Mouse (Mus musculus) MEL (cell line): ENCODE data around the gene Nqo1. TPM values are rescaled to one million over a fixed set of nuclear protein-coding genes. Genes with fewer than 3 reads are reported as not detected.

Experiments used
- DNase-seq: peaks from one replicate; pipeline ENCODE4 v3.0.0; 2011; ENCODE audit warnings: low read depth, low spot score
- H3K27ac ChIP-seq: 2 replicates; pipeline ENCODE4 v1.5.1; 2012; ENCODE audit warnings: low read depth, mild to moderate bottlenecking, control low read depth, low read length, moderate library complexity; ENCODE audit not compliant: control insufficient read depth
- H3K27me3 ChIP-seq, 2 experiments: fragments of 150-350 bp in 1 of 2; sonication (generic) in 1 of 2; 2 replicates each; pipeline ENCODE4 v1.6.1; 2012; ENCODE audit warnings: low read length in 2 of 2, mild to moderate bottlenecking in 2 of 2, improper control_type of control experiment in 1 of 2, moderate library complexity in 1 of 2; ENCODE audit not compliant: insufficient read depth in 2 of 2, control insufficient read depth in 1 of 2
- H3K36me3 ChIP-seq, 2 experiments: 2 replicates each; pipeline ENCODE4 v1.6.1; 2012 to 2014; ENCODE audit warnings: low read length in 2 of 2, improper control_type of control experiment in 1 of 2, inconsistent platforms in 1 of 2, mild to moderate bottlenecking in 1 of 2; ENCODE audit not compliant: insufficient read depth in 2 of 2, control insufficient read depth in 1 of 2
- H3K4me1 ChIP-seq, 2 experiments: fragments of 150-350 bp in 1 of 2; sonication (generic) in 1 of 2; 2 replicates each; pipeline ENCODE4 v1.6.1; 2012; ENCODE audit warnings: low read length in 2 of 2, improper control_type of control experiment in 1 of 2, mild to moderate bottlenecking in 1 of 2; ENCODE audit not compliant: insufficient read depth in 2 of 2, control insufficient read depth in 1 of 2
- H3K4me3 ChIP-seq, 2 experiments: fragments of 150-350 bp in 1 of 2; sonication (generic) in 1 of 2; 2 replicates each; pipeline ENCODE4 v1.5.1; 2012; ENCODE audit warnings: low read depth in 2 of 2, low read length in 2 of 2, mild to moderate bottlenecking in 2 of 2, moderate library complexity in 2 of 2, control low read depth in 1 of 2, improper control_type of control experiment in 1 of 2; ENCODE audit not compliant: control insufficient read depth in 1 of 2, insufficient read depth in 1 of 2
- H3K79me2 ChIP-seq: 2 replicates; pipeline ENCODE4 v1.6.1; 2012; ENCODE audit warnings: mild to moderate bottlenecking, low read length, moderate library complexity; ENCODE audit not compliant: control insufficient read depth, poor library complexity, insufficient read depth
- H3K9ac ChIP-seq: 2 replicates; pipeline ENCODE4 v1.6.1; 2012; ENCODE audit warnings: low read depth, mild to moderate bottlenecking, control low read depth, low read length, moderate library complexity; ENCODE audit not compliant: control insufficient read depth, poor library complexity, severe bottlenecking
- H3K9me3 ChIP-seq: fragments of 150-350 bp; sonication (generic); replicated peaks from 2 replicates; pipeline ENCODE4 v1.6.1; 2012; ENCODE audit warnings: mild to moderate bottlenecking, low read length, improper control_type of control experiment, moderate library complexity; ENCODE audit not compliant: insufficient read depth
- BHLHE40 ChIP-seq: IDR thresholded peaks from 2 replicates; pipeline ENCODE4 v1.6.1; 2012; ENCODE audit warnings: low read depth, mild to moderate bottlenecking, inconsistent platforms, low read length, improper control_type of control experiment, borderline replicate concordance
- CHD2 ChIP-seq: IDR thresholded peaks from 2 replicates; pipeline ENCODE4 v1.6.1; 2011; ENCODE audit warnings: low read length, improper control_type of control experiment
- CTCF ChIP-seq, 3 experiments: IDR thresholded peaks in 2 of 3; conservative IDR thresholded peaks in 1 of 3; 2 replicates each; pipeline ENCODE4 v1.5.1; 2011 to 2012; ENCODE audit warnings: low read length in 3 of 3, low read depth in 2 of 3, mild to moderate bottlenecking in 2 of 3, improper control_type of control experiment in 1 of 3, inconsistent platforms in 1 of 3, mixed read lengths in 1 of 3, moderate library complexity in 1 of 3; ENCODE audit not compliant: control insufficient read depth in 1 of 3, insufficient read depth in 1 of 3, poor library complexity in 1 of 3, severe bottlenecking in 1 of 3
- ELF1 ChIP-seq: IDR thresholded peaks from 2 replicates; pipeline ENCODE4 v1.6.1; 2014; ENCODE audit warnings: low read depth, mild to moderate bottlenecking, inconsistent platforms, low read length, improper control_type of control experiment, moderate library complexity
- EP300 ChIP-seq, 2 experiments: IDR thresholded peaks; 2 replicates each; pipeline ENCODE4 v1.6.1; 2011; ENCODE audit warnings: improper control_type of control experiment in 2 of 2, low read length in 2 of 2, low read depth in 1 of 2, mild to moderate bottlenecking in 1 of 2
- ETS1 ChIP-seq: IDR thresholded peaks from 2 replicates; pipeline ENCODE4 v1.6.1; 2012; ENCODE audit warnings: low read depth, mild to moderate bottlenecking, inconsistent platforms, low read length, improper control_type of control experiment, moderate library complexity
- GATA1 ChIP-seq: IDR thresholded peaks from 2 replicates; pipeline ENCODE4 v1.6.1; 2011; ENCODE audit warnings: low read depth, low read length, improper control_type of control experiment
- HCFC1 ChIP-seq: IDR thresholded peaks from 2 replicates; pipeline ENCODE4 v1.6.1; 2012; ENCODE audit warnings: low read depth, mild to moderate bottlenecking, inconsistent platforms, low read length, improper control_type of control experiment, moderate library complexity
- JUND ChIP-seq: IDR thresholded peaks from 2 replicates; pipeline ENCODE4 v1.6.1; 2011; ENCODE audit warnings: low read depth, mild to moderate bottlenecking, improper control_type of control experiment, low read length
- KAT2A ChIP-seq: conservative IDR thresholded peaks from 2 replicates; pipeline ENCODE4 v1.6.1; 2012; ENCODE audit warnings: low read depth, low read length, improper control_type of control experiment, inconsistent platforms
- MAFK ChIP-seq: IDR thresholded peaks from 2 replicates; pipeline ENCODE4 v1.6.1; 2011; ENCODE audit warnings: low read depth, mild to moderate bottlenecking, low read length, improper control_type of control experiment, borderline replicate concordance
- MAX ChIP-seq: IDR thresholded peaks from 2 replicates; pipeline ENCODE4 v1.6.1; 2011; ENCODE audit warnings: low read length, improper control_type of control experiment
- MAZ ChIP-seq: IDR thresholded peaks from 2 replicates; pipeline ENCODE4 v1.6.1; 2012; ENCODE audit warnings: low read depth, mild to moderate bottlenecking, inconsistent platforms, low read length, improper control_type of control experiment
- MXI1 ChIP-seq: IDR thresholded peaks from 2 replicates; pipeline ENCODE4 v1.6.1; 2011; ENCODE audit warnings: mild to moderate bottlenecking, low read depth, low read length, improper control_type of control experiment
- MYC ChIP-seq: IDR thresholded peaks from 2 replicates; pipeline ENCODE4 v1.6.1; 2011; ENCODE audit warnings: low read depth, mild to moderate bottlenecking, low read length, improper control_type of control experiment, moderate library complexity
- NELFE ChIP-seq: IDR thresholded peaks from 2 replicates; pipeline ENCODE4 v1.6.1; 2011; ENCODE audit warnings: low read depth, low read length, improper control_type of control experiment
- POLR2A ChIP-seq, 2 experiments: IDR thresholded peaks; 2 replicates each; pipeline ENCODE4 v1.6.1; 2011 to 2012; ENCODE audit warnings: low read length in 2 of 2, mild to moderate bottlenecking in 2 of 2, control low read depth in 1 of 2, improper control_type of control experiment in 1 of 2, low read depth in 1 of 2, moderate library complexity in 1 of 2; ENCODE audit not compliant: control insufficient read depth in 1 of 2, insufficient read depth in 1 of 2, poor library complexity in 1 of 2
- POLR2AphosphoS2 ChIP-seq: IDR thresholded peaks from 2 replicates; pipeline ENCODE4 v1.6.1; 2011; ENCODE audit warnings: low read length, improper control_type of control experiment
- SIN3A ChIP-seq: IDR thresholded peaks from 2 replicates; pipeline ENCODE4 v1.6.1; 2012; ENCODE audit warnings: low read length, improper control_type of control experiment, inconsistent platforms
- SMC3 ChIP-seq: IDR thresholded peaks from 2 replicates; pipeline ENCODE4 v1.6.1; 2011; ENCODE audit warnings: low read depth, low read length, improper control_type of control experiment
- TAL1 ChIP-seq: IDR thresholded peaks from 2 replicates; pipeline ENCODE4 v1.6.1; 2012; ENCODE audit warnings: mild to moderate bottlenecking, inconsistent platforms, low read length, moderate library complexity, mixed read lengths
- TCF12 ChIP-seq: IDR thresholded peaks from 2 replicates; pipeline ENCODE4 v1.6.1; 2014; ENCODE audit warnings: low read depth, mild to moderate bottlenecking, inconsistent platforms, low read length, improper control_type of control experiment, moderate library complexity
- USF1 ChIP-seq: IDR thresholded peaks from 2 replicates; pipeline ENCODE4 v1.6.1; 2014; ENCODE audit warnings: low read depth, mild to moderate bottlenecking, inconsistent platforms, low read length, improper control_type of control experiment, moderate library complexity
- USF2 ChIP-seq, 2 experiments: IDR thresholded peaks; 2 replicates each; pipeline ENCODE4 v1.6.1; 2011 to 2012; ENCODE audit warnings: improper control_type of control experiment in 2 of 2, low read length in 2 of 2, borderline replicate concordance in 1 of 2, inconsistent platforms in 1 of 2, low read depth in 1 of 2, mild to moderate bottlenecking in 1 of 2; ENCODE audit not compliant: insufficient read depth in 1 of 2
- ZC3H11A ChIP-seq: IDR thresholded peaks from 2 replicates; pipeline ENCODE4 v1.6.1; 2012; ENCODE audit warnings: low read depth, mild to moderate bottlenecking, inconsistent platforms, low read length, improper control_type of control experiment
- ZNF384 ChIP-seq: IDR thresholded peaks from 2 replicates; pipeline ENCODE4 v1.6.1; 2012; ENCODE audit warnings: low read depth, mild to moderate bottlenecking, inconsistent platforms, low read length, improper control_type of control experiment
- polyA plus RNA-seq, 2 experiments: library from polyadenylated mRNA; stranded (reverse) in 1 of 2; unstranded in 1 of 2; fragments of >175 nt in 1 of 2; fragments of >200 nt in 1 of 2; gene quantifications; 2 replicates each; pipeline versions ENCODE4 v1.2.1 to v1.2.4; 2012; ENCODE audit warnings: low replicate concordance in 2 of 2, low read depth in 1 of 2; ENCODE audit not compliant: insufficient read length in 2 of 2, insufficient read depth in 1 of 2, missing spikeins in 1 of 2
- total RNA-seq: library from RNA; depleted of rRNA; stranded (reverse); fragments of 300-350 nt; gene quantifications from 2 replicates; pipeline ENCODE4 v1.2.3, GENCODE M21; 2012

The Nqo1 gene
- total and polyA plus RNA-seq, 3 experiments = 8.0 to 8.8 TPM; not detected in 1

DNA sequence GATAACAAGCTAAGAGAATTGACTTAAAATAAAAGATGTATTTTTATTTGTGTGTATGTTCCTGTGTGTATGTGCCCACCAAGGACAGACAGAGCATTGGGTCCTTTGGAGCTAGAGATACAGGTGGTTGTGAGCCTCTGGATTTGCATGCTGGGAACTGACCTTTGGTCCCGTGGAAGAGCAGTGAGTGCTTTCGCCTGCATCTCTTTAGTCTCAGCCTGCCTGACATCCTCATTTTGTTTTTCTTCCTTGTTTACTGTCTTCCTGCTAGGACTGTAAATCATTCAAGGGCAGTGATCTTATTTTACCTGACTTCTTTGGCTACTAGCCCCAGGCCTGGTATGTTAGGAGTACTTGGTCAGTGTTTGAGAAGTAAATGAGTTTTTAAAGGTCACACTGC lies 34.7 kb upstream of the Nqo1 start:
- no peak for DNase-seq
- Histone ChIP-seq H3K27ac (0 out of 2 replicates have a peak overlapping the region, but pooled peaks have one; percentile 6), H3K79me2 (peaks cover 6% of the 10 kb centered on the region; the same call in 1 of the 2 replicates), H3K9me3 (no peaks in the 10 kb centered on the region), H3K9ac (no peak overlapping the region), H3K4me3 (no peak overlapping the region), H3K4me1 (peaks cover 3 to 14% of the 10 kb centered on the region in 2 experiments), H3K36me3 (peaks cover 0 to 11% of the 10 kb centered on the region in 2 experiments; a peak in 2 of 4 replicates), H3K27me3 (no peaks in the 10 kb centered on the region)
- TF ChIP-seq JUND (no peak), TAL1 (no peak), EP300 (IDR thresholded peaks at IDR 0.05; ENCODE audit: low read depth in 1 of 2, low read length in 2 of 2) (no peak), ZC3H11A (no peak), MAX (no peak), CHD2 (no peak), MXI1 (no peak)

DNA sequence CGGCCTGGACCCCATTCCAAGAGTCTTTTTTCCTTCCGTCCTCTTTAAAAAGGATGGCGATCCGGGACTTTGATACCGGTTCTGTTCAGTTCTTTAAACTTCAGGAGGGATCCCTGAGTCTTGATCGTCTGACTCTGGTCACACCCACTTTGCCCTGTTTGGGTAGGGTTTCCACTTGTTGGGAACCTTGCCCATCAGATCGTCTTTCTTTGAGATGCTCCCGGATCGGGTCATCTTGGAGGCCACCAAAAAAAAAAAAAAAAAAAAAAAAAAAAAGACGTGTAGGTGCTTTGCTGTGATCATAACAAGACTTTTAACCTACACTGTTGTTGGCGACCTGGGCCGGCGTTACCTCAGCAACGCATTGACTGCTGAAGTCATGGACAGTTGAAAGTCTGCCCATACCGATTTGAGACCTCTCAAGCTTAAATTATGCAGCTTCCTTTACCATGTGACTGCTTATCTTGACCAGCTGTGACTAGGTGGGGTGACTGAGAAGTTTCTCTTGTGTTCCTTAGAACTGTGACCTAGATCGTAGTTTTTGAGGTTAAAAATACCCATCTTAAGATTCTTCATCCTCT lies 33.9 kb upstream of the Nqo1 start:
- H3K4me3 ChIP-seq = peak overlapping the region; percentile 79 to 91
- H3K27me3 ChIP-seq = no peaks in the 10 kb centered on the region
- H3K79me2 ChIP-seq = peaks cover 6% of the 10 kb centered on the region; the same call in 1 of the 2 replicates
- peaks cover 0 to 11% of the 10 kb centered on the region in 2 experiments; a peak in 2 of 4 replicates for H3K36me3 ChIP-seq
- peak; percentile 88 for DNase-seq
- H3K9ac ChIP-seq = peak overlapping the region; percentile 82
- H3K9me3 ChIP-seq = no peaks in the 10 kb centered on the region
- TF ChIP-seq POLR2AphosphoS2 (no peak; the same call in 1 of the 2 replicates), MAFK (no peak), GATA1 (peak; percentile 93), SIN3A (peak; percentile 93), EP300 (IDR thresholded peaks at IDR 0.05; ENCODE audit: low read depth in 1 of 2, low read length in 2 of 2) (peak; percentile 27 to 34; a peak in 2 of 4 replicates), ZNF384 (peak; percentile 91), MAX (peak; percentile 84), MAZ (peak; percentile 43; the same call in 1 of the 2 replicates), HCFC1 (peak; percentile 41; the same call in 1 of the 2 replicates), BHLHE40 (peak; percentile 84; the same call in 1 of the 2 replicates), SMC3 (no peak), ETS1 (peak; percentile 98), KAT2A (no peak), ELF1 (no peak), USF2 (IDR thresholded peaks at IDR 0.05; ENCODE audit: borderline replicate concordance in 1 of 2, insufficient read depth in 1 of 2, low read depth in 1 of 2, low read length in 2 of 2) (peak in 1 of 2 experiments; percentile 66; a peak in 2 of 4 replicates), TCF12 (peak; percentile 50), JUND (no peak), MXI1 (peak; percentile 87), CTCF (IDR thresholded peaks at IDR 0.05 in 2 of 3, conservative IDR thresholded peaks at IDR 0.05 in 1 of 3; ENCODE audit: control insufficient read depth in 1 of 3, insufficient read depth in 1 of 3, low read depth in 2 of 3, low read length in 3 of 3, poor library complexity in 1 of 3, severe bottlenecking in 1 of 3) (no peak), POLR2A (IDR thresholded peaks at IDR 0.05; ENCODE audit: control insufficient read depth in 1 of 2, insufficient read depth in 1 of 2, low read depth in 1 of 2, low read length in 2 of 2, poor library complexity in 1 of 2) (0 out of 4 replicates have a peak, but pooled peaks of 1 of the 2 experiments have one; percentile 33), NELFE (peak; percentile 7; the same call in 1 of the 2 replicates), USF1 (peak; percentile 91), MYC (peak; percentile 80; the same call in 1 of the 2 replicates), TAL1 (peak; percentile 42)
- TF ChIP-seq, all 39 proteins: peak for 17
- H3K4me1 ChIP-seq = peaks cover 3 to 14% of the 10 kb centered on the region in 2 experiments
- peak overlapping the region; percentile 84 for H3K27ac ChIP-seq
